Mouse (Mus musculus): Measurements from ENCODE around the gene Gm11114. TPM values are rescaled to one million over a fixed set of nuclear protein-coding genes. Genes with fewer than 3 reads are reported as not detected.

The Gm11114 gene
- total RNA-seq (2021) = not detected
- long read RNA-seq, experiment 1 = 0 reads
- long read RNA-seq, experiment 2 = 0 reads

DNA sequence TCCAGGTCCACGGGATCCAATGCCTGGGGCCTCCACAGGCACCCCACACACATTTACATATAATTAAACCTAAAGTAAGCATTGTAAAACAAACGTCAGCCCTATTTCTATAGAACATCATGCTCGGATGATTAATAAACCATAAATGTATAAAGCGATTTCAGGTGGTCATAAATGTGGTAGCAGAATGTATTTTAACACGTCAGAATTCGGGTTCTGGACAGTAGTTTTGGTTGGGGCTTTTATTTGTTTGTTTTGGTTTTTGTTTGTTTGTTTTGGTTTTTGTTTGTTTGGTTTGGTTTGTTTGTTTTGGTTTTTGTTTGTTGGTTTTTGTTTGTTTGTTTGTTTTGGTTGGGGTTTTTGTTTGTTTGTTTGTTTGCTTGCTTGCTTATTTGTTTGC, at the start of gene Gm11114:
Gene Gm11114, plus strand, starts transcription at position 301 of the 400 bp plus-strand sequence.
- DNase-seq (ENCODE audit: low spot score in 2 of 2) = no peak

DNA sequence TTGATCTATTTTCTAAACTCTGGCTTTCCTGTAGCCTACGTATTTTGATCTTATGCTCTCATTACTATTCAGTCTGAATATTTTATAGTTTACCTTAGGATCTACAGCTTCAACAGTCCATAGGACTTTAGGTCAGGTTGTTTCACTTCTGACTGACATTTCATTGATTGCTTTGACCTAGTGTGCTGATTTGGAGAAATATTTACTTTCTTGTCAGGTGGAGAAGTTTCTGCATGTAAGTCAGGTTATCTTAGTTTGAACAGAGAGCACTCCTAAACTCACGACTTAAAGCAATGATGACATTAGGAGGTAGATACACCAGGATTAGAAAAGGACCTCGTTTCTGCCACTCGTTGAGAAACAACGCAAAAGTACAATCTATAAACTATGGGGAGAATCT, 45.7 kb upstream of the Gm11114 start:
- no peak for DNase-seq (ENCODE audit: low spot score in 2 of 2)

DNA sequence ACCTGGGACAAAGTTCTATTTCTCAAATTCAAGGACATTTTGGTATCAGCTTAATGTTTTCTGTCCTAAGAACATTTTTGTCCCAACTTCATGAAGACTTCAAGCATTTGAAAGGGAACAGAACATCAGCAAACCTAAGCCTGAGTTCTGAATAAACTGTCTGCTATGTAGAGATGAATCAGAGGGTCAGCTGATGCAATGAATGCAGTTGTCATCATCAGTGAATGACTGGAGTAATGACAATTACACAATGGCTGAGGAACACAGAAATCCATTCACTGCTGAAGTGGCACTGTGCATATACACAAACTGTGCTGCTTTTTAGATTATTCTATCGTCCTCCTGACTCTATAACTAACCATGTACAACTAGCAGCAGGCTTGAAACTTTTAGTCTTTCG, 38.5 kb upstream of the Gm11114 start:
- DNase-seq (ENCODE audit: low spot score in 2 of 2) = no peak

GRCm38 (mm10) chr9:85302849-85303248, 9.7 kb upstream of the Gm11114 start:
- no peak for DNase-seq (ENCODE audit: low spot score in 2 of 2)

GRCm38 (mm10) chr9:85303378-85303777, 9.2 kb upstream of the Gm11114 start:
- no peak for DNase-seq (ENCODE audit: low spot score in 2 of 2)

- DNase-seq (ENCODE audit: low spot score in 2 of 2) = no peak
Observed at GRCm38 (mm10) chr9:85316122-85316521, 3.5 kb downstream of the Gm11114 start.

GRCm38 (mm10) chr9:85320167-85320951, 7.8 kb downstream of the Gm11114 start:
- DNase-seq (ENCODE audit: low spot score in 2 of 2) = no peak

GRCm38 (mm10) chr9:85324158-85324875, 11.7 kb downstream of the Gm11114 start:
- DNase-seq (ENCODE audit: low spot score in 2 of 2) = no peak

- no peak for DNase-seq (ENCODE audit: low spot score in 2 of 2)
Observed at GRCm38 (mm10) chr9:85325201-85325868, 12.8 kb downstream of the Gm11114 start.

DNA sequence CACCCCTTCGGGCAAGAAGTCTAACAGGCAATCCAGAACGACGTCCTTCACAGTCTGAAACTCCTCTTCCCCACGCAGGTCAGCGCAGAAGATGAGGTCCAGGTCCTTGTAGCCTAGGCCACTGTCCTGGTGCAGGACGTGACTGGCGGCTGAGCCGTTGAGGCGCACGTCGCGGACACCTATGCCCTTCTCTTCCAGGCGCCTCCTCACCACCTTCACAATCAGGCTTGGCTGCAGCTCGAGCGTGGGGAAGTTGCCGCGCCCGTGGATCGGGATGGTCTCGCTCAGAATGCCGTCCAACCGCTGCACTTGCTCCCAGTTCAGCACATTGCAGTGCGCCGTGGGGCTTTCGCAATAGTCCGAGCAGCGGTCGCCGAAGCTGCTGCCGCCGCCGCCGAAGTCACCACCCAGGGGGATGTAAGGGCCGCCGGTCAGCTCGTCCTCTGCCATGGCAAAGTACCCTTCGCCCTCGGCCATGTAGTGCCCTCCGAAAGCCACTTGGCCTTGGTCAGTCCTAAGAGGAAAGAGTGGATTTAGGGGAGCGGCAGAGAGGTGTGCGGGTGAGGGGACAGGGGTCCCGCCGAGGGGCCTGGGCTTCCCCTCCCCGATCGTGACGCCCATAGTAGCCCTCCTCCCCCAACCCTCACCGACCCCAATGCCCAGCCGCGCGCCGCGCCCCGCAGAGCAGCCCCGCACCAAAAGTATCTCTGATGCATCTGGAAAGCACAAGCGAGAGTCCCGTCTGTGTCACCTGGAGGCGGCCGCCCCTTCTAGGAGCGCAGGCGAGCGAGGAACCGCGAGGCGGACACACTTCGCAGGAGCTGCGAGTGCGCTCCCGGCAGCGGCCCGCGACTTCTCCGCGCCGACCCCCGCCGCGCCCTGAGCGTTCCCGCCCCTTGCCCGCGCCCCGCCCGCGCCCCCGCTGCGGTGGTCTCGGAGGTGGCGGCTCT, 14.0 kb downstream of the Gm11114 start:
- DNase-seq (ENCODE audit: low spot score in 2 of 2) = peak in 1 of 2 experiments; percentile 7

DNA sequence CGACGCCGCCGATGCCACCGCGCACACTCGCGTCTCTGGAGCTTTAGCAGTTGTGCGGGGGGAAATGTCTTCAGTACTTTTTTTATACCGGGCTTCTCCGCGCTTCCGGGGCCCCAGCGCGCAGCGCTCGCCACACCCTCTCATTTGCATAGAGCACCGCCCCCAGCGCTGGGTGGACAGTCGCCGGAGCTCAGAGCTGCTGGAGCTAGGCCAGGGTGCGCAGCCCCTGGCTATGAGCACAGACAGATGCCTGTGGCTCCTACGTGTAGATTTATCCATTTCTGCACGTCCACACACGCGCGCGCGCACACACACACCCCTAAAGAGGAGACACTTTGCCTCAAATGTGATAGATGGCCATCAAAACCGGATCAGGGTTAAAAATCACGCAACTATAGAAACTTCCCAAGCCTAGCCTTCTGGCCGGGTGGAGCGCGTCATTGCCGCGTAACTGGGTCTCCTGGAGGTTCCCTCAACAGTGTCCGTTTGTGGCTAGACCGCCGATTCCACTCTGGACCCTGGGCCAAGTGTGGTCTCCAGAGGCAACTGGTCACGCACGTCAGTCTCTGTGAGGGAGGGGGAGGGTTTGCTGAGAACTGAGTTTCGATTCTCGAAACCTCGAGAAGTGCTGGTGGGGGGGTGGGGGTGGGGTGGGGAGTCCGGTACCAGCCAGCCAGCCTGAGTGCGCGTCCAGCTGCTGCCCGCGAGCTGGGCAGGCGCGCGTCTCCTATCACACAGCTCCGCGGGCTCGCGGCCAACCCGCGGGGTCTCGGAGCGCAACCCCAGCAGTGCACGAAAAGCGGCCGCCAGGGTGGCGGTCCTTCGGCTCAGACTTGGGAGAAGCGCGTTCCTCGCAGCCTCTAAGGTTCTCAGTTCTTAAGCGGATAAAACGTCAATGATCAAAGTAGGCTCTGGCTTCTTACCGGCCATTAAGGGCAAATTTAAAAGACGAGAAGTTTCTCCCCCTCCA, 15.0 kb downstream of the Gm11114 start, which contains the start of gene Tent5a:
Gene Tent5a, minus strand, starts transcription at position 107 of the 970 bp plus-strand sequence.
- DNase-seq (ENCODE audit: low spot score in 2 of 2) = peak; percentile 36 to 43

- DNase-seq (ENCODE audit: low spot score in 2 of 2) = peak; percentile 72 to 77
Observed at GRCm38 (mm10) chr9:85328259-85328658, 15.7 kb downstream of the Gm11114 start.

DNA sequence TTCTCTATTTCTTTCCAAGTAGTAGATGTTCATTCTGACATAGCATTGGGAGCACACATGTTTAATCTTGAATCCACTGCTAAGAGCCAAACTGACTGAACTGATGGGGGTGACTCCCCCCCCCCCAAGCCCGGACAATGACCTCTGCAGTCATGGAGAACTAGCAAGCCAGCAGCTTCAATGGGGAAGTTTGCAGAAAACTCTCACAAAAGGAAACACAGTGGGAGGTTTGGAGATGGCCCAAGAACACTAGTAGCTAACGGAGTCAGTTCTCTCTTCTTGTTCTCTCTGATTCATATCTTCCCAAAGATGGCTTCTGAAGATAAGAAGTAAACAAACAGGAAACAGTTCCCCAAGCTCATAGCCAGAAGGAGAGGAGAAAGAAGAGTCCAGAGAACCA, 18.9 kb downstream of the Gm11114 start:
- no peak for DNase-seq (ENCODE audit: low spot score in 2 of 2)

- DNase-seq (ENCODE audit: low spot score in 2 of 2) = no peak
Observed at GRCm38 (mm10) chr9:85336046-85336445, 23.5 kb downstream of the Gm11114 start.

DNA sequence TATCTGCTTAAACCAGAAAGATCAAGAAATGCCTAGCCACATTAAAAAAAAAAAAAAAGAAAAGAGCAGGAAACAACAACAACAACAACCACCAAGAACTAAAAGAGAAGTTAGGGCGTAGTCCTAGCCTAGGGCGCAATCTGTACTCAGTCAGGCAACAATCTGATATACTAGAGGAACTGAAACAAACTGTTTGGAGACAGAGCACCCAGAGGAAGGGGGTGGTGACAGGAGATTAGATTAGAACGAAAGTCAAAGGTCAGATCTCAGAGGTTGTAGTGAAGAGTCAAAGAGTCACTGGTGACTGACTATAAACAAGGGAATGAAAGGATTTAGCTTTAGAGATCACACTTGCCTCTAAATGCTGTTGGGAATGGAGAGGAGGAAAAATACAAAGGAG, 27.7 kb downstream of the Gm11114 start:
- DNase-seq (ENCODE audit: low spot score in 2 of 2) = no peak

DNA sequence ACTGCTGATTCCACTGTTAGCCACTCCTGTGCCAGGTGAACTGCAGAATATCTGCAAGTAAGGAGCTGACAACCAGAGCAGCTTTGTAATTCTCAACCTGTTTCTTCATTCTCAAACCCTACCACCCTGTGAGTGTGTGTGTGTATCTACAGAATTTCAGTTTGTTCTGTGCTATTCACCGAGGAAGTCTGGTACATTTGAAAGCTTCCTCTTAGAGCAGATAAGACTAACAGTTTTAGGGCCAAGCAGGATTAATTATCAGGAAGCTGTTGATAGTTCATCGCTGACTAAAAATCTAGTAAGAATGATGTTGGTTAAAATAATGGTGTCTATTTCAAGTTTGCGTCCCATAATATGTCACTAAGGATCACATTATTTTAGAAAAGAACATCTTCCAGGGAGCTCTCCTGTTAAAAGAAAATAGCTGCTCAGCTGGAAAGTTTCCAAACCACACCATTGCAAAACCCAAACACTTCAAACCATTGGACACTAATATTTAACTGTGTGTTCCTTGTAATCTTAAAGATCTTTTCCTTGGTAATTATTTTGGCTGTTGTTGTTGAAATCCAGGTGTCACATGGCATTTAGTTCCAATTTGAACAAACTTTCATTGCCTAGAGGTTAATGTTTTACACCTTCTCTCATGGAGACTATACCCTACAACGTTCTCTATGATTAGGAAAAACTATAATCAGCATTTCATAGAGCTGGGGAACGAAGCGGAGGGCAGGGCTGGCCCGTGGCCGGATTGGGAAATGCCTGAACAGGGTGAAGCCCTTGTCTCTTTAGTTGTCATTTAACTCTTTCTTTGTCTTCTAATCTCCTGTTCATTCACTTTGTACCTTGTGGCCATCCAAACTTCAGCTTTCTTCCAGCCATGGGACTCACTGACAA, 30.6 kb downstream of the Gm11114 start:
- DNase-seq (ENCODE audit: low spot score in 2 of 2) = no peak

GRCm38 (mm10) chr9:85347823-85348523, 35.4 kb downstream of the Gm11114 start:
- DNase-seq (ENCODE audit: low spot score in 2 of 2) = no peak

- no peak for DNase-seq (ENCODE audit: low spot score in 2 of 2)
Observed at GRCm38 (mm10) chr9:85355559-85355958, 43.0 kb downstream of the Gm11114 start.
